Mouse (Mus musculus): ENCODE measurements around the gene Ppp1r35.

Gene Ppp1r35

DNA sequence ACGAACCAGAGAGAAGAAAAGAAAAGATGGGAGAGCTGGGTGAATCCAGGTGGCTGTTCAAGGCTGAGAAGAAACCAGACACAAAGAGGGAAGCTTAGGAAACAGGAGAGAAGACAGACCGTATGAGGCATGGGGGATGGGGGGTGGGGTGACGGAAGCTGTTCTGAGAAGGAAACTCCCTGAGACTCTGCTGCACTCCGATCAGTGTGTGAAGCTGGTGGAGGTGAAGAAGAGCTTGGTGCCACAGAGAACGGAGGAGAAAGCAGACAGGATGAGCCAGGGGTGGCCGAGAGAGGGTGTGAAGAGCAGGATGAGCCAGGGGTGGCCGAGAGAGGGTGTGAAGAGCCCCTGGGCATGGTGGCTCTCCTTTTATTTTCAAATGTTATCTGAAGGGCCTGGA lies 47.8 kb downstream of the Ppp1r35 start:
- no peak for DNase-seq (ENCODE audit: low read depth, low spot score)

DNA sequence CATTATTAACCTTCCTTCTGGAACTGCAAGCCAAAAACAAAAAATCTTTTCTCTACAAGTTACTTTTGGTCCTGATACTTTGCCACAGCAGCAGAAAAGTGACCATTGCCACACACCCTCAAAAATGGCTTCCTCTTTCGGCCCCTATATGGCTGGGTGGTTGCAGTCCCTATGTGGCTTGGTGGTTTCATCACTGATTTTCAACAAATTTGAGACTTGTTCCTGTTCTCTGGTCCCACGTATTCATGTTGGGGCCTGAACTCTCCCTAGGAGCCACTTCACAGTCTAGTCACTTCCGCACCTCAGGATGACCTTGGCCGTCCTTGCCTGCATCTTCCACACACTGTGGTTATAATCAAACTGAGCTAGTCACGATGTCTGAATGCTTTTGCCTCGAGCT lies 50.0 kb downstream of the Ppp1r35 start:
- DNase-seq (ENCODE audit: low read depth, low spot score): no peak
